Mouse (Mus musculus): ENCODE results near the gene Slc5a2. TPM values are rescaled to one million over a fixed set of nuclear protein-coding genes. Genes with fewer than 3 reads are reported as not detected.

Gene Slc5a2
- polyA plus RNA-seq, 1 experiment, result 2.0 TPM

DNA sequence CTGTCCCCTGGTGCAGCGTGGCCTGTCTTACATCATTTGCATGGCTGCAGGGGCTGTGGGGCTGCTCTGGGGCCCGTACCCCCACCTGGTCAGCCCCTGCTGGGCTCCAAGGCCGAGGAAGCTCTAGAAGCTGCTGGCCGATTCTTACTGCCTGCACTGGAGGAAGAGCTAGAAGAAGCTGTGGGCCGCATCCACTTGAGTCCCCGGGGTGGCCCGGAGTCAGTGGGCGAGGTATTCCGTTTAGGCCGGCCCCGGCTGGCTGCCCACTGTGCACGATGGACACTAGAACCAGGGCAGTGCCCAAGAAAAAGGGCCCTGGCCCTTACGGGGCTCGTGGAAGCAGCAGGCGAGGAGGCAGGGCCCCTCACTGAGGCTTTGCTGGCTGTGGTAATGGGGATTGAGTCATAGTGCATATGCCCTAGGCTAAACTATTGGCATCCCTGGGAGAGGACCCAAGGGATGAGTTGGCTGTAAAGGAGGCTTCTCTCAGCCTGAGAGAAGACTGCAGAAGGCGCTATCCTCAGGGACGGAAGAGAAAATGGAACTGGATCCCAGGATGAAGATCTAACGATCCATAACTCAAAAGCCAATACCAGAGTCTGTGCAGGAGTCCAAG is 20.9 kb upstream of the Slc5a2 start:
- Histone ChIP-seq H3K4me1 (ENCODE audit: control insufficient read depth, insufficient read depth, low read length) (no peaks in the 10 kb centered on the region; the same call in none of the 2 replicates), H3K36me3 (ENCODE audit: control insufficient read depth, insufficient read depth, low read length) (no peaks in the 10 kb centered on the region), H3K27ac (ENCODE audit: control insufficient read depth, insufficient read depth, low read depth, low read length) (no peak overlapping the region)

DNA sequence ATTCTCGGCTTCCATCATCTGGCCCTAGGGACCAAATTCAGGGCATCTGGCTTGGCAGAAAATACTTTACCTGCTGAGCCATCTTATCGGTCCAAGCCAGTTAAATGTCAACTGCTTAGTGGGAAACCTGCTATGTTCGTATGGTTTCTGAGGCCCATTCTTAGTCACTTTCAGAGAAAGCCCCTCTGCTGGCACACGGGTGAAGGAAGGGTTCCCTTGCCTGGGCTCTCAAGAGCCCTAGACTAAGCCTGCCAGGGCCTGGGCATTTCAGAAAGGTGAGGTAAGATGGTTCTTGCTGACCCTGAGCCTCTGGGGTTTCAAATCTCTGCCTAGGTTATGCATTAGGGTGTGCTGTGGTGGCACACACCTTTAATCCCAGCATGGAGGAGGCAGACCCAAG is 19.9 kb upstream of the Slc5a2 start:
- no peaks in the 10 kb centered on the region for H3K27me3 ChIP-seq (ENCODE audit: control insufficient read depth, insufficient read depth, low read length)
- TF ChIP-seq POLR2A (IDR thresholded peaks at IDR 0.05; ENCODE audit: control insufficient read depth, low read depth, low read length) (no peak), CTCF (IDR thresholded peaks at IDR 0.05; ENCODE audit: control insufficient read depth, insufficient read depth, insufficient replicate concordance, low read depth, low read length) (no peak)
- no peaks in the 10 kb centered on the region; the same call in none of the 2 replicates for H3K4me1 ChIP-seq (ENCODE audit: control insufficient read depth, insufficient read depth, low read length)
- H3K27ac ChIP-seq (ENCODE audit: control insufficient read depth, insufficient read depth, low read depth, low read length), result no peak overlapping the region
- no peaks in the 10 kb centered on the region for H3K36me3 ChIP-seq (ENCODE audit: control insufficient read depth, insufficient read depth, low read length)
- no peak overlapping the region for H3K4me3 ChIP-seq (ENCODE audit: control insufficient read depth, low read depth, low read length)

More for the DNA sequence above, 20.9 kb upstream of the Slc5a2 start:
- no peak overlapping the region for H3K4me3 ChIP-seq (ENCODE audit: control insufficient read depth, low read depth, low read length)
- no peak for TF ChIP-seq CTCF (IDR thresholded peaks at IDR 0.05; ENCODE audit: control insufficient read depth, insufficient read depth, insufficient replicate concordance, low read depth, low read length)
- TF ChIP-seq POLR2A (IDR thresholded peaks at IDR 0.05; ENCODE audit: control insufficient read depth, low read depth, low read length), result no peak
- H3K27me3 ChIP-seq (ENCODE audit: control insufficient read depth, insufficient read depth, low read length), result no peaks in the 10 kb centered on the region

GRCm38 (mm10) chr7:128246496-128247391 is 18.7 kb upstream of the Slc5a2 start, which contains the start of gene Tgfb1i1:
Tgfb1i1 (plus strand) TSS chr7:128246812.
- peak within 1 kb of the TSS; percentile 45 for H3K4me3 ChIP-seq (ENCODE audit: control insufficient read depth, low read depth, low read length)
- no peaks in the 10 kb centered on the region for H3K27me3 ChIP-seq (ENCODE audit: control insufficient read depth, insufficient read depth, low read length)
- peak within 1 kb of the TSS; percentile 54 for H3K27ac ChIP-seq (ENCODE audit: control insufficient read depth, insufficient read depth, low read depth, low read length)
- H3K36me3 ChIP-seq (ENCODE audit: control insufficient read depth, insufficient read depth, low read length), result no peaks in the 10 kb centered on the region
- TF ChIP-seq POLR2A (IDR thresholded peaks at IDR 0.05; ENCODE audit: control insufficient read depth, low read depth, low read length) (no peak; the same call in 1 of the 2 replicates), CTCF (IDR thresholded peaks at IDR 0.05; ENCODE audit: control insufficient read depth, insufficient read depth, insufficient replicate concordance, low read depth, low read length) (no peak)
- no peaks in the 10 kb centered on the region; the same call in none of the 2 replicates for H3K4me1 ChIP-seq (ENCODE audit: control insufficient read depth, insufficient read depth, low read length)

GRCm38 (mm10) chr7:128247443-128247842 is 18.0 kb upstream of the Slc5a2 start:
- H3K27me3 ChIP-seq (ENCODE audit: control insufficient read depth, insufficient read depth, low read length), result no peaks in the 10 kb centered on the region
- H3K36me3 ChIP-seq (ENCODE audit: control insufficient read depth, insufficient read depth, low read length), result no peaks in the 10 kb centered on the region
- H3K4me3 ChIP-seq (ENCODE audit: control insufficient read depth, low read depth, low read length), result peak overlapping the region; percentile 45; the same call in 1 of the 2 replicates
- peak overlapping the region; percentile 45; the same call in 1 of the 2 replicates for H3K27ac ChIP-seq (ENCODE audit: control insufficient read depth, insufficient read depth, low read depth, low read length)
- TF ChIP-seq CTCF (IDR thresholded peaks at IDR 0.05; ENCODE audit: control insufficient read depth, insufficient read depth, insufficient replicate concordance, low read depth, low read length) (peak; percentile 23; the same call in 1 of the 2 replicates), POLR2A (IDR thresholded peaks at IDR 0.05; ENCODE audit: control insufficient read depth, low read depth, low read length) (no peak)
- no peaks in the 10 kb centered on the region; the same call in none of the 2 replicates for H3K4me1 ChIP-seq (ENCODE audit: control insufficient read depth, insufficient read depth, low read length)

DNA sequence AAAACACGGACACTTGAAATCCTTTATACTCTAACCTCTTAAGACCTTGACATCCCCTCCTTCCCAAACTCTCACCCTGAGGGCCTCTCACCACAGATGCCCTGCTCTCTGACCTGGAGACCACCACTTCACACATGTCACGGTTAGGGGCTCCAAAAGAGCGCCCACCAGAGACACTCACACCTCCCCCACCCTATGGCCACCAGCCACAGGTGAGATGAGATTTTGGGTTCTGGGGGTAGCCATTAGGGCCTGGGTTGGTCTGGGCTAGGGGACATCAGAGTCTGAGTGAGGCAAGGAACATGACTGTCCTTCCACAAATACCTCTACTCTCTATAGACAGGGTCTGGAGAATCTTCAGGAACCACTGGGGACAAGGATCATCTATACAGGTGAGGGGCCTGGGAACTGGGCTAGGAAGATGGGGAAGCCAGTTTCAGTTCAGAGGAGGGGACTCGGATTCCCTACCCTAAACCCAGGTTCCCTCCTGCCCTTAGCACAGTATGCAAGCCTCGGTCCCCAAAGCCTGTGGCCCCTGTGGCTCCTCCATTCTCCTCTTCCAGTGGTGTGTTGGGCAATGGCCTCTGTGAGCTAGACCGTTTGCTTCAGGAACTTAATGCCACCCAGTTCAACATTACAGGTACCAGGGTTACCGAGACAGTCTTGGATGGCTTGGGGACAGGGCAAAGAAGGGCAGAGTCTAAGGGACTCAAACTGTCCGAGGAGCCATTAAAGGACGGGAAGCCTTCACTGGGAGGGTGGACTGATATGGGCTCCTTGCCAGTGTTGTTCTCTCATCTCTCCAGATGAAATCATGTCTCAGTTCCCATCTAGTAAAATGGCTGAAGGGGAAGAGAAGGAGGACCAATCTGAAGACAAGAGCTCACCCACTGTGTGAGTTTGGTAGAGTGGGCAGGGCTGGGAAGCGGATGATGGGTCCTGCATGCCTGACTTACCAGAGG is 17.1 kb upstream of the Slc5a2 start:
- Histone ChIP-seq H3K4me3 (ENCODE audit: control insufficient read depth, low read depth, low read length) (no peak overlapping the region), H3K27ac (ENCODE audit: control insufficient read depth, insufficient read depth, low read depth, low read length) (no peak overlapping the region), H3K4me1 (ENCODE audit: control insufficient read depth, insufficient read depth, low read length) (no peaks in the 10 kb centered on the region; the same call in none of the 2 replicates), H3K27me3 (ENCODE audit: control insufficient read depth, insufficient read depth, low read length) (no peaks in the 10 kb centered on the region), H3K36me3 (ENCODE audit: control insufficient read depth, insufficient read depth, low read length) (no peaks in the 10 kb centered on the region)
- TF ChIP-seq POLR2A (IDR thresholded peaks at IDR 0.05; ENCODE audit: control insufficient read depth, low read depth, low read length) (no peak), CTCF (IDR thresholded peaks at IDR 0.05; ENCODE audit: control insufficient read depth, insufficient read depth, insufficient replicate concordance, low read depth, low read length) (no peak)

DNA sequence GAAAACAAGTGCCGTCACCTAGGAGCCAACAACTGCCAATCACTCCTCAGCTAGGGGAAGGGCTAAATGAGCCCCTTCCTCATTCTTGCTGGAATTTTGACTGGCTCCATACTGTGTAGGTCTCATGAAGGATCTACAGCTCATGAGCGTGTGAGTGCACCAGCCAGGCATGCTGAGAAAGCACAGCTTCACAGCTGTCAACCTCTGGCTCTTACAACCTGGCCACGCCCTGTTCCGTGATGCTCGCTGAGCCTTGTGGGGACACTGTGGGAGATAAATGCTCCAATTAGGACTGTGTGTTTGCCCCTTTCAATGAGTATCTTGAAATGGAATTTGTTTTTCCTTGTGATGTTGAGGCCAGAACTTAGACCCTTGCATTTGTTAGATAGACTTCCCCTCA is 15.5 kb upstream of the Slc5a2 start:
- H3K36me3 ChIP-seq (ENCODE audit: control insufficient read depth, insufficient read depth, low read length), result no peaks in the 10 kb centered on the region
- no peaks in the 10 kb centered on the region for H3K27me3 ChIP-seq (ENCODE audit: control insufficient read depth, insufficient read depth, low read length)
- no peak overlapping the region for H3K27ac ChIP-seq (ENCODE audit: control insufficient read depth, insufficient read depth, low read depth, low read length)
- H3K4me3 ChIP-seq (ENCODE audit: control insufficient read depth, low read depth, low read length), result no peak overlapping the region
- no peak for TF ChIP-seq CTCF (IDR thresholded peaks at IDR 0.05; ENCODE audit: control insufficient read depth, insufficient read depth, insufficient replicate concordance, low read depth, low read length)
- no peak for TF ChIP-seq POLR2A (IDR thresholded peaks at IDR 0.05; ENCODE audit: control insufficient read depth, low read depth, low read length)
- H3K4me1 ChIP-seq (ENCODE audit: control insufficient read depth, insufficient read depth, low read length), result no peaks in the 10 kb centered on the region; the same call in none of the 2 replicates
